In genomic region chr19:3851979-3852681, GRCm38 (mm10) we compare ENCODE assay signal across 8 mouse cellular contexts. TPM values are rescaled to one million over a fixed set of nuclear protein-coding genes. Genes with fewer than 3 reads are reported as not detected.
DNase-seq lines count a peak whose midpoint lies in the region; ATAC-seq lines count a peak whose summit lies in the region.

No protein-coding gene starts in this region.

- peak overlapping the region; percentile 83 for H3K4me3 ChIP-seq in intestine, embryonic 14.5 days (ENCODE audit: low read depth, low read length)
- H3K4me3 ChIP-seq in limb, embryonic 11.5 days (ENCODE audit: low read depth, low read length), result peak overlapping the region; percentile 78
- H3K4me3 ChIP-seq in midbrain, embryonic 11.5 days (ENCODE audit: low read depth, low read length), result peak overlapping the region; percentile 82

- ATAC-seq in frontal cortex, adult (ENCODE audit: low TSS enrichment), result no peak
- peak; percentile 48 for ATAC-seq in intestine, embryonic 14.5 days (replicated peaks; ENCODE audit: low FRiP score, low TSS enrichment, low read depth)
- ATAC-seq in limb, embryonic 11.5 days (ENCODE audit: insufficient number of reproducible peaks, low FRiP score, low TSS enrichment, low read depth), result 0 out of 2 replicates have a peak, but pooled peaks have one; percentile 2
- ATAC-seq in midbrain, embryonic 11.5 days (ENCODE audit: low FRiP score), result no peak; the same call in 1 of the 2 replicates

- H3K36me3 ChIP-seq in intestine, embryonic 14.5 days (ENCODE audit: control insufficient read depth, insufficient read depth, low read length), result no peaks in the 10 kb centered on the region
- H3K36me3 ChIP-seq in limb, embryonic 11.5 days (ENCODE audit: control insufficient read depth, insufficient read depth, low read length), result no peaks in the 10 kb centered on the region
- H3K36me3 ChIP-seq in midbrain, embryonic 11.5 days (ENCODE audit: control insufficient read depth, insufficient read depth, low read length), result no peaks in the 10 kb centered on the region

- H3K27ac ChIP-seq in intestine, embryonic 14.5 days (ENCODE audit: low read depth), result peak overlapping the region; percentile 98
- peak overlapping the region; percentile 93 for H3K27ac ChIP-seq in limb, embryonic 11.5 days (replicated peaks; ENCODE audit: low read depth, low read length)
- peak overlapping the region; percentile 97 for H3K27ac ChIP-seq in midbrain, embryonic 11.5 days (ENCODE audit: low read depth, low read length)

- no peaks in the 10 kb centered on the region for H3K9me3 ChIP-seq in intestine, embryonic 14.5 days (ENCODE audit: control insufficient read depth, low read length)
- no peaks in the 10 kb centered on the region for H3K9me3 ChIP-seq in limb, embryonic 11.5 days (ENCODE audit: control insufficient read depth, low read length)
- no peaks in the 10 kb centered on the region for H3K9me3 ChIP-seq in midbrain, embryonic 11.5 days (ENCODE audit: control insufficient read depth, low read length)

- peaks cover 29% of the 10 kb centered on the region for H3K4me1 ChIP-seq in intestine, embryonic 14.5 days (replicated peaks; ENCODE audit: control insufficient read depth, insufficient read depth, low read length)
- peaks cover 12% of the 10 kb centered on the region for H3K4me1 ChIP-seq in limb, embryonic 11.5 days (ENCODE audit: control insufficient read depth, insufficient read depth, low read length)
- peaks cover 14% of the 10 kb centered on the region for H3K4me1 ChIP-seq in midbrain, embryonic 11.5 days (ENCODE audit: control insufficient read depth, insufficient read depth, low read length)

- DNase-seq in frontal cortex, adult 2 months (ENCODE audit: extremely low spot score in 1 of 2, low spot score in 1 of 2), result peak; percentile 23 to 51
- DNase-seq in cerebellum, postnatal 10 days, result peak; percentile 74 to 77
- peak; percentile 47 for DNase-seq in gastrocnemius, postnatal 14 days
- peak; percentile 84 for DNase-seq in intestine, embryonic 14.5 days (ENCODE audit: low spot score)
- DNase-seq in limb, embryonic 11.5 days (ENCODE audit: low spot score), result peak; percentile 79
- DNase-seq in midbrain, embryonic 11.5 days (ENCODE audit: low spot score, missing footprints), result no peak
- peak; percentile 54 to 84 for DNase-seq in spleen, postnatal 4 days (ENCODE audit: low spot score in 2 of 2)

- H3K4me2 ChIP-seq in intestine, embryonic 14.5 days (ENCODE audit: low read length), result peak overlapping the region; percentile 73
- peak overlapping the region; percentile 75 for H3K4me2 ChIP-seq in limb, embryonic 11.5 days (ENCODE audit: low read depth, severe bottlenecking)
- H3K4me2 ChIP-seq in midbrain, embryonic 11.5 days, result peak overlapping the region; percentile 72

- under 1% methylated on average over 70 of the region's 74 CpGs for WGBS in intestine, embryonic 14.5 days
- WGBS in limb, embryonic 11.5 days, result under 1% methylated on average over 71 of the region's 74 CpGs
- under 1% methylated on average over 70 of the region's 74 CpGs for WGBS in midbrain, embryonic 11.5 days

- H3K9ac ChIP-seq in intestine, embryonic 14.5 days (ENCODE audit: low read length), result peak overlapping the region; percentile 83
- H3K9ac ChIP-seq in limb, embryonic 11.5 days (ENCODE audit: low read length), result peak overlapping the region; percentile 88
- peak overlapping the region; percentile 92 for H3K9ac ChIP-seq in midbrain, embryonic 11.5 days (ENCODE audit: low read length)

- intact Hi-C loops in gastrocnemius, postnatal 14 days (cut with DNase I; ENCODE audit: low total_unique reads), result no loop called here

- H3K27me3 ChIP-seq in intestine, embryonic 14.5 days (replicated peaks; ENCODE audit: control insufficient read depth, insufficient read depth, low read length), result no peaks in the 10 kb centered on the region
- H3K27me3 ChIP-seq in limb, embryonic 11.5 days (ENCODE audit: control insufficient read depth, insufficient read depth, low read length), result no peaks in the 10 kb centered on the region
- no peaks in the 10 kb centered on the region for H3K27me3 ChIP-seq in midbrain, embryonic 11.5 days (ENCODE audit: control insufficient read depth, insufficient read depth, low read length)

RNA-seq across cellular contexts. Expression of gene Chka, which starts 0.6 kb away (rescaled TPM):
- 121 and 123 TPM in 2 replicates for polyA plus RNA-seq in frontal cortex, adult 2 months (2012; rRNA removed)
- total RNA-seq in gastrocnemius, postnatal 14 days (2021), result 1 to 10 TPM; 3.5 to 4.5 TPM
- 48.8 and 54.0 TPM in 2 replicates for polyA plus RNA-seq in intestine, embryonic 14.5 days (2014; fragmentation: Nextera tagmentation; extraction: Ambion mirVana)
- polyA plus RNA-seq in limb, embryonic 11.5 days (2014; fragmentation: Nextera tagmentation; extraction: Ambion mirVana), result 47.3 and 47.7 TPM in 2 replicates
- polyA plus RNA-seq in midbrain, embryonic 11.5 days (2014; fragmentation: Nextera tagmentation; extraction: Ambion mirVana), result 50.5 and 53.0 TPM in 2 replicates

RNA-seq across cellular contexts. Expression of gene Tcirg1, which starts 54.8 kb away (rescaled TPM):
- polyA plus RNA-seq in frontal cortex, adult 2 months (2012; rRNA removed), result 45.5 and 48.1 TPM in 2 replicates
- total RNA-seq in gastrocnemius, postnatal 14 days (2021), result 1 to 10 TPM; 7.3 to 8.5 TPM
- 34.8 and 40.5 TPM in 2 replicates for polyA plus RNA-seq in intestine, embryonic 14.5 days (2014; fragmentation: Nextera tagmentation; extraction: Ambion mirVana)
- 27.3 and 28.8 TPM in 2 replicates for polyA plus RNA-seq in limb, embryonic 11.5 days (2014; fragmentation: Nextera tagmentation; extraction: Ambion mirVana)
- 7.7 and 8.9 TPM in 2 replicates for polyA plus RNA-seq in midbrain, embryonic 11.5 days (2014; fragmentation: Nextera tagmentation; extraction: Ambion mirVana)

Comparison
In these comparisons a context has a peak if more than half of its experiments do, and no peak if none do; other contexts are left out.
1. ATAC-seq: peak in intestine, embryonic 14.5 days (single experiment) and limb, embryonic 11.5 days (single experiment); none in frontal cortex, adult (single experiment) and midbrain, embryonic 11.5 days (single experiment).
2. Peak in every context shown above with its lines, with median percentiles within 50 percentile points of each other: H3K27ac ChIP-seq, H3K4me2 ChIP-seq, H3K4me3 ChIP-seq and H3K9ac ChIP-seq.